Mouse (Mus musculus) layer of hippocampus, adult 2 months (tissue): ENCODE measurements at regions not wholly inside any gene's neighbourhood (a gene's known extent, or its start where the extent isn't known, plus 50 kb on each side); places are given as distances from the start of the nearest gene placed in this dataset.
A peak's percentile ranks its signal among the peaks of the same experiment; 100 is the strongest.

ENCODE experiments used
- DNase-seq, 2 experiments: peaks; one replicate each; pipeline ENCODE4 v3.0.0; 2022; ENCODE audit warnings: low spot score in 2 of 2
- H3K27ac ChIP-seq: fragments of 200-600 bp; 2 replicates; pipeline ENCODE4 v1.8.1; 2022
- H3K4me3 ChIP-seq: fragments of 200-600 bp; 2 replicates; pipeline ENCODE4 v1.8.1; 2022; ENCODE audit warnings: mild to moderate bottlenecking
- CTCF ChIP-seq: fragments of 200-600 bp; conservative IDR thresholded peaks from 2 replicates; pipeline ENCODE4 v1.8.1; 2022; ENCODE audit warnings: antibody characterized with exemption, mild to moderate bottlenecking, moderate library complexity

- Histone ChIP-seq H3K27ac (no peak overlapping the region), H3K4me3 (no peak overlapping the region)
- no peak for DNase-seq
- no peak for TF ChIP-seq CTCF
These were observed 512.0 kb upstream of the Atxn7l3b start for GRCm38 (mm10) chr10:113440818-113441217.

GRCm38 (mm10) chr10:113431155-113431554, 502.4 kb upstream of the Atxn7l3b start:
- Histone ChIP-seq H3K27ac (no peak overlapping the region), H3K4me3 (no peak overlapping the region)
- TF ChIP-seq CTCF, result no peak
- no peak for DNase-seq

- no peak overlapping the region for H3K4me3 ChIP-seq
- TF ChIP-seq CTCF, result 0 out of 2 replicates have a peak, but pooled peaks have one; percentile 14
These were observed 482.5 kb upstream of the Atxn7l3b start for GRCm38 (mm10) chr10:113411250-113411813.

GRCm38 (mm10) chr10:113390579-113390978, 461.8 kb upstream of the Atxn7l3b start:
- no peak for DNase-seq
- Histone ChIP-seq H3K4me3 (no peak overlapping the region), H3K27ac (no peak overlapping the region)
- TF ChIP-seq CTCF, result no peak

More at GRCm38 (mm10) chr10:113411250-113411813, 482.5 kb upstream of the Atxn7l3b start:
- no peak overlapping the region for H3K27ac ChIP-seq
- DNase-seq, result no peak

DNA sequence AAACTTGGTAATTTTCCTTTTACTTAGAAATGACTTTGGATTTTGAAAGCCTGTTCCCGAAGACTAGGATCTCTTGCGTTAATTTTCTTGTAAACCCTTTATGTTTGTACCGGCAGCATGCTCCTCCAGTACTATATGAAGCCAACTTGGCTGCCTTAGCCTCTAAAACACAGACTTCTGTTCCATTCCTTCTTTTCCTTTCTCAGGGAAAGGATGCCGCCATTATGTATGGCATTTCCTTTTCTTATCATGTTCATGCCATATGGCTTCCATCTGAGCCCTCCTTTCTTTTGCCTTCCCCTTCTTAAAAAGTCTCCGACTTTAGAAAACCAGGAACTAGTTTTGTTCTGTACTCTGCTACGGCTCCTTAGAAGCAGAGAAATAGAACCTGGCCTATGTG, 440.4 kb upstream of the Atxn7l3b start:
- H3K4me3 ChIP-seq, result no peak overlapping the region
- DNase-seq, result no peak
- peak overlapping the region; percentile 24; the same call in 1 of the 2 replicates for H3K27ac ChIP-seq
- no peak for TF ChIP-seq CTCF

DNA sequence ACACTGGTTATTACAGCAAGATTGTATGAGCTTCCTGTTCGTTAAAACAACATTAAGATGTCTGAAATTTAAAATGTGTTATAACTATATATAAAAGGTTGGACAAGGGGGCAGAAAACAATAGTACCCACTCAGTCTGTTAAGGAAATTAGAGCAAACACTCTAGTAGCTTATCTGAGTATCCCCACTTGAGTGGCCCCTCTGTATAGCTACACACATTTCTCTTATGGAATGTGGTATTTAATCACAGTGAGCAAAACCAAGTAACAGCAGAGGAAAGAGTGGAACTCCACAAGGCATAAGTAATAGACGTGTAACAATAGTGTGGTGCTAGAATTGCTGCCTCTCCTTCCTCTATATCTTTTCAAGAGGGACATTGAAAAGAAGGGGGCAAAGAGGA, 417.4 kb upstream of the Atxn7l3b start:
- H3K27ac ChIP-seq, result no peak overlapping the region
- no peak for TF ChIP-seq CTCF
- no peak for DNase-seq
- no peak overlapping the region for H3K4me3 ChIP-seq
